Mouse (Mus musculus) kidney, adult 2 months (tissue): ENCODE results near the gene Pa2g4. TPM values are rescaled to one million over a fixed set of nuclear protein-coding genes. Genes with fewer than 3 reads are reported as not detected.

Experiments
- DNase-seq: peaks from one replicate; pipeline ENCODE4 v3.0.0; 2021
- H3K27ac ChIP-seq: fragments of 200-500 bp; 2 replicates; pipeline ENCODE4 v1.5.1; 2012; ENCODE audit warnings: low read depth, low read length, control low read depth, inconsistent platforms; ENCODE audit not compliant: insufficient read depth
- H3K27me3 ChIP-seq: fragments of 200-500 bp; replicated peaks from 2 replicates; pipeline ENCODE4 v1.6.1; 2012; ENCODE audit warnings: mild to moderate bottlenecking, moderate library complexity, low read length, inconsistent platforms; ENCODE audit not compliant: control insufficient read depth, insufficient read depth
- H3K36me3 ChIP-seq: fragments of 200-500 bp; 2 replicates; pipeline ENCODE4 v1.6.1; 2012; ENCODE audit warnings: mild to moderate bottlenecking, moderate library complexity, low read length, inconsistent platforms; ENCODE audit not compliant: control insufficient read depth, insufficient read depth
- H3K4me1 ChIP-seq: fragments of 200-500 bp; 2 replicates; pipeline ENCODE4 v1.6.1; 2011; ENCODE audit warnings: low read length; ENCODE audit not compliant: control insufficient read depth, insufficient read depth
- H3K4me3 ChIP-seq: fragments of 200-500 bp; 2 replicates; pipeline ENCODE4 v1.5.1; 2011; ENCODE audit warnings: mild to moderate bottlenecking, low read depth, low read length, control low read depth; ENCODE audit not compliant: insufficient read depth
- CTCF ChIP-seq: fragments of 200-500 bp; conservative IDR thresholded peaks from 2 replicates; pipeline ENCODE4 v1.5.1; 2011; ENCODE audit warnings: low read depth, mild to moderate bottlenecking, control low read depth, low read length, moderate library complexity, mixed read lengths; ENCODE audit not compliant: insufficient read depth, insufficient read length
- POLR2A ChIP-seq: fragments of 200-500 bp; IDR thresholded peaks from one replicate; pipeline ENCODE4 v1.6.1; 2011; ENCODE audit warnings: low read depth, low read length, control low read depth
- WGBS: fragments of 180-500 bp; shearing (Covaris S2); methylation state at CpG from one replicate; pipeline ENCODE4 v1.1.7; 2018; 5-methylcytosine and 5-hydroxymethylcytosine counted together
- polyA plus RNA-seq: library from polyadenylated mRNA; depleted of rRNA; stranded (reverse); fragments of >200 nt; gene quantifications from 2 replicates; pipeline ENCODE4 v1.2.3, GENCODE M21; 2012

Pa2g4 gene
- polyA plus RNA-seq, 1 experiment: 25.1 TPM

- Histone ChIP-seq H3K27me3 (no peaks in the 10 kb centered on the region), H3K27ac (no peak overlapping the region), H3K4me1 (no peaks in the 10 kb centered on the region), H3K36me3 (no peaks in the 10 kb centered on the region), H3K4me3 (no peak overlapping the region)
- TF ChIP-seq POLR2A: no peak
- no peak for TF ChIP-seq CTCF
- DNase-seq: no peak
- WGBS: 79% methylated on average over 2 of the region's 2 CpGs
These were observed 30.6 kb downstream of the Pa2g4 start for GRCm38 (mm10) chr10:128535206-128535605.

GRCm38 (mm10) chr10:128526366-128527356 is 39.1 kb downstream of the Pa2g4 start:
- Histone ChIP-seq H3K27ac (no peak overlapping the region; the same call in 1 of the 2 replicates), H3K27me3 (no peaks in the 10 kb centered on the region), H3K36me3 (no peaks in the 10 kb centered on the region), H3K4me3 (peak overlapping the region; percentile 52), H3K4me1 (no peaks in the 10 kb centered on the region; the same call in 1 of the 2 replicates)
- WGBS: 28% methylated on average over 28 of the region's 28 CpGs
- no peak for DNase-seq
- no peak for TF ChIP-seq CTCF
- TF ChIP-seq POLR2A: no peak

DNA sequence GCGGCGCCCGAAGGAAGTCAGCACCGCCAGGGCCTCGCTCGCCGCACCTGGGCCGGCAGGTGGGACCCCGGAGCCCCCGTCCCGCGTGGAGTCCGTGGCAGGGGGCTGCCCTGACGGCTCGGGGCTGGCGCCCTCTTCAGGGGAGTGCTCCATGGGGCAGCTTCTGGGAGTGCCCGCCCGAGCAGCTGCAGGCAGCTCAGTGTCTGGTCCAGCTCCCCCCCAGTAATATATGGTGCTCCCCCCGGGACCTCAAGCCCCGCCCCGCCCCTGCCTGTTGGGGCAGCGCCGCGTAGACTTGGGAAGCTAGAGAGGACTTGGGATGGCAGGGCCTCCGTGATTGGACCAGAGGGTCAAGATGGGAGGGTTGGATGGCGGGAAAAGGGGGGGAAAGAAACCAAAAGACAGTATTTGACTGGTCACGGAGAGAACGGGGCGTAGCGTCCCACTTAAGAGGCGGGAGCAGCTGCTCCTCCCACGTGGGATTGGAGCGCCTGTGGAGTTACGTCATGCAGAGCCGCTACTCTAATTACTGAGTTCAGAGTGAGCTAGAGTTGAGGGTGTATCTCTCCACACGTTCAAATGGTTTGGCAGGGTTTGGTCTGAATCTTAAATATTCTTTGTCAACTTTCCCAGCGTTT is 40.0 kb downstream of the Pa2g4 start, which contains the start of gene Esyt1:
TSS of gene Esyt1 (minus strand) at position 201 of the 638 bp plus-strand sequence.
- Histone ChIP-seq H3K27me3 (no peaks in the 10 kb centered on the region), H3K27ac (no peak within 1 kb of the TSS; the same call in 1 of the 2 replicates), H3K4me3 (peak within 1 kb of the TSS; percentile 69), H3K4me1 (no peaks in the 10 kb centered on the region; the same call in 1 of the 2 replicates), H3K36me3 (no peaks in the 10 kb centered on the region)
- DNase-seq: peak; percentile 99
- WGBS: under 1% methylated on average over 37 of the region's 37 CpGs
- TF ChIP-seq POLR2A (peak; percentile 46), CTCF (0 out of 2 replicates have a peak, but pooled peaks have one; percentile 0)

DNA sequence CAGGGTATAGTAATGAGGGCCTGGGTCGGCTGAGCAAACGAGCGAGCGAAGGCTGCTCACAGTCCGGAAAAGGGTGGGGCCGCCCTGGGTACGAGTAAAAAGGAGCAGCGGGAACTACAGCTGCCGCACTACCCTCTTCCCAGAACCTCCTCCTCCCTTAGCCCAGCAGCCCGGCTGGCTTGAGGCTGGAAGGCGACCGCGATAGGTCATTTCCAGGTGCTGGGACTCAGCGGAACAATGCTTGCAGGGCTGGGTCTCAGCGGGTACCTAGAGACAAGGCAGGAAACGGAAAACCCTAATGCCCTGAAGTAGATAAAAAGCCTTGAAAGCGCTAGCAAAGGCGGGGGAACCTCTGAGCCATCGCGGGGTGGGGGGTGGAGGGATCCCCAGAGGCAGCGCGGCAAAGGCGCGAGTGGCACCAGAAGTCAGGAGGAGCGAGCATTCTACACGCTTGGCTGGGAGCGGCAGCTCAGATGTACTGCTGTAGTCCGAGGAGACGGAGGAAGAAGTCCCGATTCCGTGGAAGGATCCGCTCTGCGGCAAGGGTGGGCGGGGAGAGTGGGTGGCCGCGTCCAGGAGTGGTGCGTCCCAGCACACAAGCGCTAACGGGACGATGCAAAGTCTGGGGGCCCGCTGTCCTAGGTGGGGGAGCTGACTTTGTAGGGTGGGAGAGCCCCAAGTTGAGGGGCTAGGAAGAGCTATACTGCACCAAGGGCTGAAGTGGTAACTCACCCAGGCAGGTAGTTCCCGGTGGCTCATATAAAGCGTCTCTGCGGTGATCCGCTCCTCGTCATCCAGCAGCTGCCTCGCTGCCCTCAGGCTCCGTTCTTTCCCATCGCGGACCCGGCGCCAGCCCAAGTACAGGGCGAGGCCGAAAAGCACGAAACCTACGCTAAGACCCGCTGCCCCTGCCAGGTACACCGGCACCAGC is 40.8 kb downstream of the Pa2g4 start:
- Histone ChIP-seq H3K36me3 (no peaks in the 10 kb centered on the region), H3K4me1 (no peaks in the 10 kb centered on the region; the same call in 1 of the 2 replicates), H3K27me3 (no peaks in the 10 kb centered on the region), H3K4me3 (peak overlapping the region; percentile 69), H3K27ac (no peak overlapping the region)
- peak; percentile 49 for DNase-seq
- TF ChIP-seq CTCF: no peak
- TF ChIP-seq POLR2A: no peak
- WGBS: 2% methylated on average over 58 of the region's 58 CpGs

DNA sequence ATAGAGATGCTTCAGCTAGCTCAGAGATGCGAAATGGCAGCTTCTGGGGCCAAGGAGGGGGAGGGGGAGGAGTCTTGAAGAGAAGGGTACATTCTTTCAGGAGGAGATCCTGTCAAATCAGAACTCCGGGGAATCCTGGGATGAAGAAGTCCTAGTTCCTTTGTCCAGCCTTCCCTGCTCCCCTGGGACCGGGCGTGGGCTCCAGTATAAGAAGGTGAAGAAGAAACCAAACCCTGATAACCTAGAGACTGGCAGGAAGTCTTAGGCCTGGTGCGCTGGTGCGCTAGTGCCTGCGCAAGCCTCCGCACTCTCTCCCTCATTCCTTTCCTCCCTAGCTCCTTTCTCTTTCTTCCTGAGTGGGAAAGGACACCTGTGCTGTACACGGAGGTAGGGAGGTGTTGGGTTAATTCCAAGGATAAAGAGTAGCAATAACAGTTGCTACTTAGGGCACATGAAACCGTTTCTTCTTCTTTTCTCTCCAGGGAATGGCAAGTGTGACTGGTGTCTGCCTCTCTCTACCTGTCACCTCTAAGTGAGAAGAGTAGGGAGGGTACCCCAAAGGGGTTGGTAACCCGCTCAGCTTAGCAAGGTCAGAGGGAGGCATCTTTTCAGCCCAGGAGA is 41.6 kb downstream of the Pa2g4 start:
- no peaks in the 10 kb centered on the region; the same call in 1 of the 2 replicates for H3K4me1 ChIP-seq
- no peak for DNase-seq
- no peak for TF ChIP-seq POLR2A
- no peak for TF ChIP-seq CTCF
- whole genome bisulfite sequencing: 58% methylated on average over 11 of the region's 11 CpGs
- H3K4me3 ChIP-seq: peak overlapping the region; percentile 69
- no peak overlapping the region for H3K27ac ChIP-seq
- no peaks in the 10 kb centered on the region for H3K36me3 ChIP-seq
- H3K27me3 ChIP-seq: no peaks in the 10 kb centered on the region

DNA sequence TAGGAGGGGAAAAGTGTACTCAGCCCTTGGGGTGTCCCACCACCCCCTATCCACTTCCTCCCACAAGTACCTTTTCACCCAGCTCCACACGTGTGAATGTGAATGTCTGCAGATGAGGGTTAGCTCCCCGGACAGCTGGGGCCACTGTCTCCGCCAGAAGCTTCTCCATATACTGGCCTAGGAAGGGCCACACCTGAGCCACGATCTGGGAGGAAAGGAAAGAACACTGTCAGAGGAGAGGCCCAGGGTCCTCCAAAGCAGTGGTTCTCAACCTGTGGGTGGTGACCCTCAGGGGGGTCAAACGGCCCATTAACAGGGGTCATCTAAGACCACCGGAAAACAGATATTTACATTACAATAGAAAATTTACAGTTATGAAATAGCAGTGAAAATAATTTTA is 43.4 kb downstream of the Pa2g4 start:
- TF ChIP-seq POLR2A (no peak), CTCF (no peak)
- 80% methylated on average over 6 of the region's 6 CpGs for WGBS
- no peaks in the 10 kb centered on the region for H3K27me3 ChIP-seq

More for the DNA sequence above, 43.4 kb downstream of the Pa2g4 start:
- no peak for DNase-seq
- Histone ChIP-seq H3K27ac (no peak overlapping the region), H3K4me3 (no peak overlapping the region), H3K4me1 (no peaks in the 10 kb centered on the region; the same call in 1 of the 2 replicates), H3K36me3 (no peaks in the 10 kb centered on the region)
